Mouse (Mus musculus): ENCODE results near the gene Ribc1. TPM values are rescaled to one million over a fixed set of nuclear protein-coding genes. Genes with fewer than 3 reads are reported as not detected.

The Ribc1 gene
- polyA plus RNA-seq, 1 experiment: 21.9 TPM

DNA sequence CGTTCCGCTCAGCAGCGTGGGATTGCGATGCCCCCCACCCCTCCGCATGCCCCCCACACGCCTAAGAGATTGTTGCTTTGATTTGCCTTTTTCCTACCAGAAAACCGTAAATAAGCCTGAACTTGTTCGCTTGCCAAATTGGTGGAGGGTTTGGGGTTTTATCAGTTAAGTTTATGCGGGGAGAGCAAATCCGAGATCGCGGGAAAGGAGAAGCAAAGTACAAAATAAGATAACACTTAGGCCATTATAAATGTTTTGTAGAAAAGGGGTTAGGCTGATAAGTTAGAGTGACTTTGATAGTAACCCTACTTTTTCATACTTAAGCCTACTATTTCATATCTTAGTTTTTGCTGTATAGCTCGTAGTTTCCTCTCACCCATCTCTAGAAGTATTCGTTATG is 1.1 kb upstream of the Ribc1 start:
- no peaks in the 10 kb centered on the region for H3K27me3 ChIP-seq (ENCODE audit: control insufficient read depth, insufficient read depth, low read length)
- peak overlapping the region; percentile 98 for H3K4me3 ChIP-seq (ENCODE audit: control insufficient read depth, low read depth, low read length)
- H3K27ac ChIP-seq (ENCODE audit: control insufficient read depth, insufficient read depth, low read depth, low read length): no peak overlapping the region
- no peaks in the 10 kb centered on the region for H3K36me3 ChIP-seq (ENCODE audit: control insufficient read depth, insufficient read depth, low read length)
- TF ChIP-seq CTCF (IDR thresholded peaks at IDR 0.05; ENCODE audit: control insufficient read depth, insufficient read depth, insufficient replicate concordance, low read depth, low read length) (no peak), POLR2A (IDR thresholded peaks at IDR 0.05; ENCODE audit: control insufficient read depth, low read depth, low read length) (no peak)
- no peaks in the 10 kb centered on the region for H3K4me1 ChIP-seq (ENCODE audit: control insufficient read depth, insufficient read depth, low read length)

- peak overlapping the region; percentile 87 for H3K27ac ChIP-seq (ENCODE audit: control insufficient read depth, insufficient read depth, low read depth, low read length)
- H3K36me3 ChIP-seq (ENCODE audit: control insufficient read depth, insufficient read depth, low read length): no peaks in the 10 kb centered on the region
- peak overlapping the region; percentile 98 for H3K4me3 ChIP-seq (ENCODE audit: control insufficient read depth, low read depth, low read length)
- H3K4me1 ChIP-seq (ENCODE audit: control insufficient read depth, insufficient read depth, low read length): no peaks in the 10 kb centered on the region
- no peaks in the 10 kb centered on the region for H3K27me3 ChIP-seq (ENCODE audit: control insufficient read depth, insufficient read depth, low read length)
- TF ChIP-seq POLR2A (IDR thresholded peaks at IDR 0.05; ENCODE audit: control insufficient read depth, low read depth, low read length) (no peak), CTCF (IDR thresholded peaks at IDR 0.05; ENCODE audit: control insufficient read depth, insufficient read depth, insufficient replicate concordance, low read depth, low read length) (no peak)
Measured at GRCm38 (mm10) chrX:152015752-152016150, 344 bp downstream of the Ribc1 start.

DNA sequence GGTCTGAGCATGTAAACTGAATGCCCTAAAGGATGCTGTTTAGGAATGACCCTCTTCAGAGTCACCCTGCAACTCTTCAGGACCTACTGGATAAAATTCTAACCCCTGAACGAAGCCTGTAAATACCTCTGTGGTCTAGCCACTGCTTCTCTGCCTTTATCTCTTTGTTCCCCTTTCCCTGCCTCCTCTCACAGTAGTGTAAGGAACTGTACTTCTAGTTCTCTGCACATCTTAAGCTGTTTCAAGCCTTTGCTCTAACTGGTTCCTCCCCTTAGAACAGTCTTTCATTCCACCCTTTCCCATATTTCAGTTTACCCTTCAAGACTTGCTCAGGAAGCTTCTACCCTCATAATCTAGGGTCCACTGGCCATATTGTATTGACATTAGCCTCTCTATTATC is 8.2 kb downstream of the Ribc1 start:
- H3K27me3 ChIP-seq (ENCODE audit: control insufficient read depth, insufficient read depth, low read length): no peaks in the 10 kb centered on the region
- no peaks in the 10 kb centered on the region for H3K4me1 ChIP-seq (ENCODE audit: control insufficient read depth, insufficient read depth, low read length)
- H3K4me3 ChIP-seq (ENCODE audit: control insufficient read depth, low read depth, low read length): no peak overlapping the region
- TF ChIP-seq POLR2A (IDR thresholded peaks at IDR 0.05; ENCODE audit: control insufficient read depth, low read depth, low read length) (no peak), CTCF (IDR thresholded peaks at IDR 0.05; ENCODE audit: control insufficient read depth, insufficient read depth, insufficient replicate concordance, low read depth, low read length) (no peak)
- no peaks in the 10 kb centered on the region for H3K36me3 ChIP-seq (ENCODE audit: control insufficient read depth, insufficient read depth, low read length)
- no peak overlapping the region for H3K27ac ChIP-seq (ENCODE audit: control insufficient read depth, insufficient read depth, low read depth, low read length)

GRCm38 (mm10) chrX:152002865-152003264 is 13.2 kb downstream of the Ribc1 start:
- Histone ChIP-seq H3K36me3 (ENCODE audit: control insufficient read depth, insufficient read depth, low read length) (no peaks in the 10 kb centered on the region), H3K4me1 (ENCODE audit: control insufficient read depth, insufficient read depth, low read length) (no peaks in the 10 kb centered on the region), H3K27ac (ENCODE audit: control insufficient read depth, insufficient read depth, low read depth, low read length) (no peak overlapping the region), H3K27me3 (ENCODE audit: control insufficient read depth, insufficient read depth, low read length) (no peaks in the 10 kb centered on the region), H3K4me3 (ENCODE audit: control insufficient read depth, low read depth, low read length) (no peak overlapping the region)
- TF ChIP-seq POLR2A (IDR thresholded peaks at IDR 0.05; ENCODE audit: control insufficient read depth, low read depth, low read length) (no peak), CTCF (IDR thresholded peaks at IDR 0.05; ENCODE audit: control insufficient read depth, insufficient read depth, insufficient replicate concordance, low read depth, low read length) (no peak)

- no peak within 1 kb of the TSS for H3K27ac ChIP-seq (ENCODE audit: control insufficient read depth, insufficient read depth, low read depth, low read length)
- H3K27me3 ChIP-seq (ENCODE audit: control insufficient read depth, insufficient read depth, low read length): no peaks in the 10 kb centered on the region
- H3K4me3 ChIP-seq (ENCODE audit: control insufficient read depth, low read depth, low read length): peak within 1 kb of the TSS; percentile 77
- no peaks in the 10 kb centered on the region for H3K36me3 ChIP-seq (ENCODE audit: control insufficient read depth, insufficient read depth, low read length)
- no peaks in the 10 kb centered on the region for H3K4me1 ChIP-seq (ENCODE audit: control insufficient read depth, insufficient read depth, low read length)
- TF ChIP-seq POLR2A (IDR thresholded peaks at IDR 0.05; ENCODE audit: control insufficient read depth, low read depth, low read length) (peak; percentile 55; the same call in 1 of the 2 replicates), CTCF (IDR thresholded peaks at IDR 0.05; ENCODE audit: control insufficient read depth, insufficient read depth, insufficient replicate concordance, low read depth, low read length) (no peak)
Measured at GRCm38 (mm10) chrX:152001737-152002710, 14.1 kb downstream of the Ribc1 start, which contains the start of gene Hsd17b10. Hsd17b10 (plus strand) TSS chrX:152001845.

DNA sequence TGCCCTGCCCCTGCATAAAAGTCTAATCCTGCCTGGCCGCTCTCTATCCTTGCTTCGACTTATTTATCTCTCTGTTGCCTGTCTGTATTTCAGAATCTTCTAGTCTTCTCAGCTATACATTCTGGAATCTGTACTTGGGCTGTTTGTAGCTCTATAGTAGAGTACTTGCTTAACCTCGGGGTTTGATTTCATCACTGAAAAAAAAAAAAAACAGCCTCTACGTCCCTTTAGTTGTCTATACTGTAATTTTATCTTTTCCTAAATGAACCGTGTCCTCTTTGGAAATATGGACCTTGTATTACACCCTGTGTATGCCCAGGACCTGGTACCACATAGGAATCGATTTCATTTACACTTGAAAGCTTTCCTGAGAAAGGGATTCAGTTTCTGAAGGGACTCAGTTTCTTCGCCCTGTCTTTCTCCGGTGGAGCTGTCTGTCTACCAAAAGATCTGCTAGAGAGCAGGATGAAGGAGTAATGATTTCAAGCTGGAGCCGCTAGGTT is 14.9 kb downstream of the Ribc1 start:
- Histone ChIP-seq H3K4me1 (ENCODE audit: control insufficient read depth, insufficient read depth, low read length) (no peaks in the 10 kb centered on the region), H3K27me3 (ENCODE audit: control insufficient read depth, insufficient read depth, low read length) (no peaks in the 10 kb centered on the region), H3K36me3 (ENCODE audit: control insufficient read depth, insufficient read depth, low read length) (no peaks in the 10 kb centered on the region), H3K4me3 (ENCODE audit: control insufficient read depth, low read depth, low read length) (peak overlapping the region; percentile 77), H3K27ac (ENCODE audit: control insufficient read depth, insufficient read depth, low read depth, low read length) (no peak overlapping the region)
- TF ChIP-seq CTCF (IDR thresholded peaks at IDR 0.05; ENCODE audit: control insufficient read depth, insufficient read depth, insufficient replicate concordance, low read depth, low read length) (no peak), POLR2A (IDR thresholded peaks at IDR 0.05; ENCODE audit: control insufficient read depth, low read depth, low read length) (no peak)

DNA sequence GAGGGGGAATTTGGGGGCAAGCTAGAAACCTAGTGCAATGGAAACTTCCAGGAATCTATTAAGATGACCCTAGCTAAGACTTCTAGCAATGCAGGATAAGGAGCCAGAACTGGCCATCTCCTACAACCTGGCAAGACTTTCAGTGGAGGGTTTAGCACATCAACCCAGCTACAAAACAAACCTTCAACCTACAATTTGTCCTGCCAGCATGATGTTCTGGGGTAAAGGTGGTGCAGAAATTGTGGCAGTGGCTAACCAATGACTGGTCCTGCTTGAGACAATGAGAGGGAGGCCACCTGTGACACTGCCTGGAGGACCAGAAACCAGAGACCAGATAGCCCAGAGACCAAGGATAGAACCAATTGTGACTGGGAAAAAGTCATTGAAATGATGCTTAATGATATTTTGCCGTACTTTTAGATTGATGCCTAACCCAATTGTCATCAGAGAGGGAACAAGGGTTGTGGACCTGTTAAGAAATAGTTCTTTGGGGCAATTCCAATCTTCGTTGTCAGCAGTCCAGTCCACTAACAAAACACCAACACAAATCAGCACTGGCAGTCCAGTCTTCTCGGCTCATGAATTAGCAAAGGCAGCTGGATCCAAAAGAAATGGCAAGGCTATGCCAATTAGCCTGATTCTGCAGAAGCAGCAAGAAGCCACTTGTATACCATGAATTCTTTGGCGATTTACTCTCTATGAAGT is 16.9 kb downstream of the Ribc1 start:
- H3K36me3 ChIP-seq (ENCODE audit: control insufficient read depth, insufficient read depth, low read length): no peaks in the 10 kb centered on the region
- no peaks in the 10 kb centered on the region for H3K27me3 ChIP-seq (ENCODE audit: control insufficient read depth, insufficient read depth, low read length)
- no peak overlapping the region for H3K4me3 ChIP-seq (ENCODE audit: control insufficient read depth, low read depth, low read length)
- no peaks in the 10 kb centered on the region for H3K4me1 ChIP-seq (ENCODE audit: control insufficient read depth, insufficient read depth, low read length)
- no peak overlapping the region for H3K27ac ChIP-seq (ENCODE audit: control insufficient read depth, insufficient read depth, low read depth, low read length)
- no peak for TF ChIP-seq CTCF (IDR thresholded peaks at IDR 0.05; ENCODE audit: control insufficient read depth, insufficient read depth, insufficient replicate concordance, low read depth, low read length)
- TF ChIP-seq POLR2A (IDR thresholded peaks at IDR 0.05; ENCODE audit: control insufficient read depth, low read depth, low read length): no peak

Other genes with a start within 250 kb of the Ribc1 start
- gene Huwe1, start 215.5 kb downstream of the Ribc1 start, polyA plus RNA-seq (2012; rRNA removed): 20.2 and 22.7 TPM in 2 replicates
- gene Hsd17b10, start 14.4 kb downstream of the Ribc1 start, polyA plus RNA-seq (2012; rRNA removed): 7.6 and 10.0 TPM in 2 replicates
- gene Smc1a, start 133 bp upstream of the Ribc1 start, polyA plus RNA-seq (2012; rRNA removed): 2.8 and 3.4 TPM in 2 replicates
- 1.5 and 1.9 TPM in 2 replicates for gene Iqsec2, start 128.0 kb upstream of the Ribc1 start, polyA plus RNA-seq (2012; rRNA removed)
- gene Kdm5c, start 216.7 kb upstream of the Ribc1 start, polyA plus RNA-seq (2012; rRNA removed): 5.0 and 6.3 TPM in 2 replicates